Mouse (Mus musculus) limb, embryonic 15.5 days (tissue): ENCODE measurements around the gene Il24. TPM values are rescaled to one million over a fixed set of nuclear protein-coding genes. Genes with fewer than 3 reads are reported as not detected.

Source experiments
- ATAC-seq: fragments of 200-750 bp; cut with Nextera tagmentation; 2 replicates; pipeline ENCODE4 v1.8.0; 2017; ENCODE audit warnings: low read depth, moderate TSS enrichment; ENCODE audit not compliant: insufficient number of reproducible peaks, low FRiP score, low TSS enrichment
- H3K27ac ChIP-seq: fragments of 300-500 bp; sonication (generic); 2 replicates; pipeline ENCODE4 v1.5.1; 2015; ENCODE audit warnings: moderate library complexity, mild to moderate bottlenecking, inconsistent platforms
- H3K27me3 ChIP-seq: fragments of 300-500 bp; sonication (generic); 2 replicates; pipeline ENCODE4 v1.6.1; 2015; ENCODE audit warnings: inconsistent platforms
- H3K36me3 ChIP-seq: fragments of 300-500 bp; sonication (generic); 2 replicates; pipeline ENCODE4 v1.6.1; 2015; ENCODE audit warnings: inconsistent platforms
- H3K4me1 ChIP-seq: fragments of 300-500 bp; sonication (generic); 2 replicates; pipeline ENCODE4 v1.6.1; 2015; ENCODE audit warnings: inconsistent platforms
- H3K4me2 ChIP-seq: fragments of 300-500 bp; sonication (generic); 2 replicates; pipeline ENCODE4 v1.6.1; 2015; ENCODE audit warnings: mild to moderate bottlenecking, inconsistent platforms
- H3K4me3 ChIP-seq: fragments of 300-500 bp; sonication (generic); 2 replicates; pipeline ENCODE4 v1.5.1; 2015; ENCODE audit warnings: mild to moderate bottlenecking, inconsistent platforms
- H3K9ac ChIP-seq: fragments of 300-500 bp; sonication (generic); 2 replicates; pipeline ENCODE4 v1.6.1; 2015; ENCODE audit warnings: inconsistent platforms
- H3K9me3 ChIP-seq: fragments of 300-500 bp; sonication (generic); 2 replicates; pipeline ENCODE4 v1.6.1; 2016; ENCODE audit warnings: inconsistent platforms
- WGBS: fragments of 180-500 bp; shearing (Covaris S2); methylation state at CpG from one replicate; pipeline ENCODE4 v1.1.7; 2015; 5-methylcytosine and 5-hydroxymethylcytosine counted together
- polyA plus RNA-seq: library from polyadenylated mRNA; unstranded; fragments of >200 nt; fragmentation: Nextera tagmentation; extraction: Ambion mirVana; gene quantifications from 2 replicates; pipeline ENCODE4 v1.2.1, GENCODE M21; 2015

Il24 gene
- polyA plus RNA-seq, 1 experiment from 2014 or later, result not detected

DNA sequence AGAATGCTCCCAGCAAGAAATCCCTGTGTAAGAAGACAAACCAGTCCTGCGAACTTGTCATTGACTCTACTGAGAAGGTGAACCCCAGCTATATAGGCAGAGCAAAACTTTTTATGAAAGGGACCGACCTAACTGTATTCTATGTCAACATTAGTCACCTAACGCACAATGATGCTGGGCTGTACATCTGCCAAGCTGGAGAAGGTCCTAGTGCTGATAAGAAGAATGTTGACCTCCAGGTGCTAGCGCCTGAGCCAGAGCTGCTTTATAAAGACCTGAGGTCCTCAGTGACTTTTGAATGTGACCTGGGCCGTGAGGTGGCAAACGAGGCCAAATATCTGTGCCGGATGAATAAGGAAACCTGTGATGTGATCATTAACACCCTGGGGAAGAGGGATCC, 42.7 kb downstream of the Il24 start:
- WGBS, result 88% methylated on average over 7 of the region's 7 CpGs
- no peak overlapping the region for H3K27ac ChIP-seq
- no peaks in the 10 kb centered on the region for H3K4me1 ChIP-seq
- H3K36me3 ChIP-seq, result no peaks in the 10 kb centered on the region
- H3K9ac ChIP-seq, result no peak overlapping the region
- H3K27me3 ChIP-seq, result no peaks in the 10 kb centered on the region
- no peak overlapping the region for H3K4me2 ChIP-seq
- no peak for ATAC-seq
- H3K4me3 ChIP-seq, result no peak overlapping the region
- H3K9me3 ChIP-seq, result no peaks in the 10 kb centered on the region

GRCm38 (mm10) chr1:130841621-130842020, 45.6 kb downstream of the Il24 start:
- H3K27ac ChIP-seq, result no peak overlapping the region
- ATAC-seq, result no peak
- no peaks in the 10 kb centered on the region for H3K4me1 ChIP-seq
- no peaks in the 10 kb centered on the region for H3K9me3 ChIP-seq
- no peak overlapping the region for H3K4me2 ChIP-seq
- WGBS, result 88% methylated on average over 7 of the region's 7 CpGs
- H3K36me3 ChIP-seq, result no peaks in the 10 kb centered on the region
- H3K27me3 ChIP-seq, result no peaks in the 10 kb centered on the region
- H3K4me3 ChIP-seq, result no peak overlapping the region
- H3K9ac ChIP-seq, result no peak overlapping the region

DNA sequence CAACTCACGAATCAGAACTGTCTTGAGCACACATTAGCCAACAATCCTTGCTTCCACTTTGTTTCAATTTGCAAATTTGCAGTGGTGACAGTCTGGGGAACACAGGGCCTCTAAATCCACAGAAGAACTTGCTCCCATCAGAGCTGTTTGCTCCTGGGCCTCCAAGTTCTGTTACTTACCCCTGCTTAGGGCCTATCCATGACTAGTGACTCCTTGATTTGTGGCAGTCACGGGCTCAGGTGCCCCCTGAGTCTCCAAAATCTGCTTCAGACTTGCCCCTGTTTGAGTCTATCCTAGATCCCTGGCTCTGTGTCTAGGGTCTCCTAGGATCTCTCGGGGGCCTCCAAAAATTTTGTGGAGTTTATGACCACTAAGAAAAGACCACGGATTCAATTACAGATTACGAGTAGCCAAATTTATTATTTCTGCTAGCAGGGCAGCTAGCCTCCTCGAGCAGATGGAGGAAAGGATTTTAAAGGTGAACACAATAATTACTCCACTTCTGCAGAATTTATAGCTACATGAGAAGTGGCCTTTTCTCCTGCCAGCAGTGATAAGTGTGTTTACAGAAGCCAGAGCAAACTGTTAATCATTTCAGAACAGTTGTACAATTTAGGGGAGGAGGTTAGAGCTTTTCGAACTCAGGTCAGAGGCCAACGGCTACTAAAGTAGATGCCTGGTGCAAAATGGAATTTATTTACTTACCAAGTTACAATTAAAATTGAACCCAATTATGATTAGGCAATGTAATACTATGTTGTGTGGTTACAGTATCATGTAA, 46.5 kb downstream of the Il24 start:
- no peaks in the 10 kb centered on the region for H3K27me3 ChIP-seq
- no peaks in the 10 kb centered on the region for H3K4me1 ChIP-seq
- no peak overlapping the region for H3K4me2 ChIP-seq
- ATAC-seq, result no peak
- H3K36me3 ChIP-seq, result no peaks in the 10 kb centered on the region
- no peak overlapping the region for H3K27ac ChIP-seq
- H3K9ac ChIP-seq, result no peak overlapping the region
- H3K9me3 ChIP-seq, result no peaks in the 10 kb centered on the region
- 31% methylated on average over 8 of the region's 8 CpGs for WGBS
- no peak overlapping the region for H3K4me3 ChIP-seq

DNA sequence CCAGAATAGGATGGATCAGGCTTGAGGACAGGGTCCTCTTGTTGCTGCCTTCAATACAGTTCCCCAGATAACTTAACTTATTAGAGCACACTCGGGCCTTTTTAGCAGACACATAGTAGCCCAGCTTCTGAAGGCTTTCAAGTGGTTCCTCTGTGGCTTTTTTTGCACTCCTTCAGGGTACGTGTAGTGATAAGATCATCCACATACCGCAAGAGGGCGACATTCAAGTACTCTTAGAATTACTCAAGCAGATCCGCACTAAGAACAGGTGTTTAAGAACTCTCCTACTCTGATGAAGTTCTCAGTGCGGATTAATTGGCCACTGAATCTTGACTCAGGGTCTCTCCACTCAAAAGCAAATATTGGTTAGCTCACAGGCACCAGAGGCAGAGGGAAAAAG, 49.0 kb downstream of the Il24 start:
- no peak overlapping the region for H3K27ac ChIP-seq
- H3K9ac ChIP-seq, result no peak overlapping the region
- 66% methylated on average over 6 of the region's 6 CpGs for WGBS
- no peaks in the 10 kb centered on the region for H3K36me3 ChIP-seq
- no peaks in the 10 kb centered on the region for H3K4me1 ChIP-seq
- H3K27me3 ChIP-seq, result no peaks in the 10 kb centered on the region
- no peak for ATAC-seq
- H3K4me3 ChIP-seq, result no peak overlapping the region
- no peaks in the 10 kb centered on the region for H3K9me3 ChIP-seq
- H3K4me2 ChIP-seq, result no peak overlapping the region

DNA sequence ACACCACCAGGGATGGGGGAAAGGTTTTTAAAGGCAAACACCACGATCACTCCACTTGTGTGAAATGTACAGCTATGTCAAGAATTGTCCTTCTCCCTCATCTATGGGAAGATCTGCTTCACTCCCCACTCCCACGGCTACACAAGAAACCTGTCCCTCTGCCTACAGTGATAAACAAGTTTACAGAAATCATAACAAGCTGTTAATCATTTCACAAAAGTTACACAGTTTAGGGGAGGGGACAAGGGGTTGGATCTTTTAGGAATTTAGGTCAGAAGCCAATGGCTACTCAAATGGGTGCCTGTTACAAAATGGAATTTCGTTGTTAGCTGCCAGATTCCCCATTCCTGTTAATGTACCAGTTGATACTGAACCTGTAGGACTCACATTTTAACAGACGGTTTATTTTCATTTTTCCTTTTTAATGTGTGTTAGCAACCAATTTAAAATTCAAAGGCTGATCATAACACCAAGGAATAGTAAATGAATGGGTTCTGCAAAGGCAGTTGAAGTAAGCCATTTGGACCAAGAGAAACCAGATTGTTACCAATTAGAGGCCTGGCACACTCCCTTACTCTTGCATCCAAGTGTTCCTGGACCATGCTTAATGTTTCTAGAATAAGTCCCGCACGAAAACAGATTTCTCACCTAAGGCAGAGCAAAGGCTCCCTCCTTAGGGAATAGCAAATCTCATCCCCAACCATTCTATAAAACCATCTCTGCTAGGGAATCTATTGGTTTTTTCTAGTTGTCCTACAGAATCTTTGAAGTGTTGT, 51.9 kb downstream of the Il24 start:
- H3K27me3 ChIP-seq, result no peaks in the 10 kb centered on the region
- no peak overlapping the region for H3K4me2 ChIP-seq
- no peaks in the 10 kb centered on the region for H3K36me3 ChIP-seq
- ATAC-seq, result no peak
- no peaks in the 10 kb centered on the region for H3K9me3 ChIP-seq
- no peak overlapping the region for H3K27ac ChIP-seq
- H3K4me1 ChIP-seq, result no peaks in the 10 kb centered on the region
- no peak overlapping the region for H3K9ac ChIP-seq
- 75% methylated on average over 6 of the region's 6 CpGs for WGBS
- H3K4me3 ChIP-seq, result no peak overlapping the region

- Histone ChIP-seq H3K4me2 (no peak overlapping the region), H3K9me3 (no peaks in the 10 kb centered on the region), H3K9ac (no peak overlapping the region), H3K27me3 (no peaks in the 10 kb centered on the region), H3K4me1 (no peaks in the 10 kb centered on the region), H3K36me3 (no peaks in the 10 kb centered on the region), H3K4me3 (no peak overlapping the region), H3K27ac (no peak overlapping the region)
- no peak for ATAC-seq
- 73% methylated on average over 5 of the region's 5 CpGs for WGBS
Measured at GRCm38 (mm10) chr1:130832230-130833149, 54.8 kb downstream of the Il24 start.

Other genes with a start within 250 kb of the Il24 start
- not detected in 2 replicates for gene C4bp, start 225.8 kb downstream of the Il24 start, polyA plus RNA-seq
- gene Gm29427, start 171.7 kb downstream of the Il24 start, polyA plus RNA-seq, result not detected in 2 replicates
- gene Yod1, start 170.1 kb downstream of the Il24 start, polyA plus RNA-seq, result 11.5 and 12.3 TPM in 2 replicates
- gene Pfkfb2, start 158.2 kb downstream of the Il24 start, polyA plus RNA-seq, result 7.3 and 8.9 TPM in 2 replicates
- gene AA986860, start 155.5 kb downstream of the Il24 start, polyA plus RNA-seq, result 23.4 and 26.9 TPM in 2 replicates
- gene Fcamr, start 86.6 kb downstream of the Il24 start, polyA plus RNA-seq, result 0.29 and 0.70 TPM in 2 replicates
- gene Pigr, start 60.8 kb downstream of the Il24 start, polyA plus RNA-seq, result 0.15 and 0.16 TPM in 2 replicates
- 0.29 TPM in 1 of 2 replicates, not detected in the other for gene Fcmr, start 21.8 kb downstream of the Il24 start, polyA plus RNA-seq
- gene Il20, start 24.0 kb upstream of the Il24 start, polyA plus RNA-seq, result not detected in 2 replicates
- not detected in 2 replicates for gene Il19, start 52.7 kb upstream of the Il24 start, polyA plus RNA-seq
- gene Il10, start 132.4 kb upstream of the Il24 start, polyA plus RNA-seq, result not detected in 2 replicates
- gene Mapkapk2, start 210.4 kb upstream of the Il24 start, polyA plus RNA-seq, result 27.7 and 36.1 TPM in 2 replicates